Mouse (Mus musculus): ENCODE data around the gene Gpr132.

Gene Gpr132

GRCm38 (mm10) chr12:112877073-112877576 lies 9.1 kb upstream of the Gpr132 start:
- no peak for DNase-seq (ENCODE audit: low read depth)

DNA sequence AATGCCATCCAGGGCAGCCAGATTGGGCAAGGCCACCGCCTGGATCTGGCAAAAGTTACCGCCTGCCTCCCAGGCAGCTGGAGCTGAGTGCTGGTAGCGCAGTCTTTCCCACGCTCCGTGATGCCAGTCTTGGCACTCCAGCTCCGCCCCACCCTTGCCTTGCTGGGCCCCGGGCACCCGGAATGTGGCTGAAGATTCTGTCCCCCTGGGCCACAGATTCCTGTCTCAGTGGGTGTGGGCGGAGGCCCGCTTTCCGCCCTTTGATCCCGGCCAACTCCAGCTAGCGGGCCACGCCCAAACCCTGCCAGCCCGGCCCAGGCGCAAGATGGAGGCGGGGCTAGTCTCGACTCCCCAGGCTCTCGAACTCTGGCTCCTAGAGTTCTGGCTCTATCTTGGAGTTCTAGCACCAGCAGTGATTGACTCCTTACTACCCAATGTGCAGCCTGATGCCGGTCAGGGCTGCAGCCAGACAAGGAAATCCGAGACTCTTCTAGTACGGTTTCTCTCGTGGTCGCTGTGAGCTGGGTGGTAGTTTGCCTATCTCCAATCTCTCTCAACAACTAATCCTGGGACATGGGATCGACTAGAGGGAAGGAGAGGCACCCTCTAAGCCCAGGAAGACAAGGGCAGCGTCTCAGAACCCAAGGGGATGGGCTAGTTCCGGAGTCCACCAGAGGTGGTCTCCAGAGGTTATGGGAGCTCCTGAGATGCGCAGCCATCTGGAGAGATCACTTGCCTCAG lies 8.5 kb upstream of the Gpr132 start:
- DNase-seq (ENCODE audit: low read depth) = no peak

GRCm38 (mm10) chr12:112875225-112876013 lies 7.4 kb upstream of the Gpr132 start:
- peak; percentile 93 for DNase-seq (ENCODE audit: low read depth)

DNA sequence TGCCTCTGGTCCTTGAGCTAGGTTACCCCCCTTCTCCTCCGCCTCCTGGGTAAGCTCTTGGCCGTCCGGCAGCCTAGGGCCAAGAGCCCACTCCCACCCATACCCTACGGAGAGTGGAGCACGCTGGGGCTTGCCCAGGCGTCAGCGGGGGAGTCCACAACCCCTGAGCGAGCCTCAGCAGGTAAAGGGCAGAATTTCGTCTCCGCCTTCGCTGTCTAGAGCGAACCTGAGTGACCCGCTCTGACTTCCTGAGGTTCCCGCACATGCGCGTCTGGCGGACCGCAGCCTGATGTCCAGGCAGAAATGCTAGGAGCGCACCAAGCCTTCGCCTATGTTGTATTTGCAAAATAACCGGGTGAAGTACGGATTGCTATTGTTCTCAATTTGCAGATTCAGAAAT lies 6.2 kb upstream of the Gpr132 start:
- DNase-seq (ENCODE audit: low read depth) = no peak

GRCm38 (mm10) chr12:112873452-112874190 lies 5.6 kb upstream of the Gpr132 start:
- peak; percentile 66 for DNase-seq (ENCODE audit: low read depth)

DNA sequence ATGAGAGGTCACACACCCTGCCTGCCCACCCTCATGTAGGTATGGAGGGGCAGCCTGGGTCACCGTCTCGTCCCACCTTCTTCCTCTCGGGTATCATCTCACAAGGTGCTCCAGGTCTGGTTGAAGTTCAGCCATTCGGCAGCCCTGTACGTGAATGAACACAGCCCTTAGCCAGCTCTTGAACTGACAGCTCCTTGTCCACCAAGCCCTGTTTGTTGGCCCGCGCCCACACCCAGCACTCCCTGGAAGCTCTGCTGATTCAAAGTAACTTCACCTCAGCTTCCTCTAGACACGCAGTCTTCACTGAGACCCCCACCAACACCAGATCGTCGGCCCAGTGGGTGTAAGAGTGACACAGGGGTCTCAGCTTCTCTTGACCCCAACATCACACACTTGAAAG lies 5.0 kb upstream of the Gpr132 start:
- DNase-seq (ENCODE audit: low read depth) = no peak

DNA sequence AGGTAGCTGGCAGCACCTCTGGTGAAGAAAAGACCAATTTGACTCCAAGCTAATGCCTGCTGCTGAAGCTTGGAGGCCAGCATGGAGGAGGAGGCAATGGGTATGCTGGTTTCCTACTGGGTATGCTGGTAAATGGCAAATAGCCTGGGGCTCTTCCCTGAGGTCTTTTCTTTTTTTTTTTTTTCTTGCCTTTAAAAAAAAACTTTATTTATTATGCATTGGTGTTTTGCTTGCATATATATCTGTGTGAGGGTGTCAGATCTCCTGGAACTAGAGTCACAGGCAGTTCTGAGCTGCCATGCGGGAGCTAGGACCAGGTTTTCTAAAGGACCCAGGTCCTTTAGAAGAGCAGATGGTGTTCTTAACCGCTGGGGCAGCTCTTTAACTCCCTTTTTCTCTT lies 3.2 kb upstream of the Gpr132 start:
- DNase-seq (ENCODE audit: low read depth) = no peak

DNA sequence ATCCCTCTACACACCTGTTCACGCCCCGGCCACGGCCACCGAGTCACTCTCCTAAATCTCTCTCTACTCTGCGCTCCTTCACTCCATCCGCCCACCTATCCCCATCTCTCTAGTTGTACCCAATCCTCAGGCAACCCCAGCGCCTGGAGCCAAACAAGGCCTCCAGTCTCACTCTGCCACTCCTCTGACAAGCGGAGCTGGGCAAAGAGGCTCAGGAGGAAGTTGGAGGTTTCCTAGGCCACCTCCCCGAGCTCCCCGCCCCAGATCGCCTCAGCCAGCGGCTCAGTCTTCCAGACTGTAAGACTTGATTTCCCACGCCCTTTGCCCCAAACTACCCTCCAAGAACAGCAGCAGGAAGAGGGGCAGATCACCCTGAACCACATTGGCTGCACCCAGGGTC lies 2.7 kb upstream of the Gpr132 start:
- DNase-seq (ENCODE audit: low read depth) = no peak

DNA sequence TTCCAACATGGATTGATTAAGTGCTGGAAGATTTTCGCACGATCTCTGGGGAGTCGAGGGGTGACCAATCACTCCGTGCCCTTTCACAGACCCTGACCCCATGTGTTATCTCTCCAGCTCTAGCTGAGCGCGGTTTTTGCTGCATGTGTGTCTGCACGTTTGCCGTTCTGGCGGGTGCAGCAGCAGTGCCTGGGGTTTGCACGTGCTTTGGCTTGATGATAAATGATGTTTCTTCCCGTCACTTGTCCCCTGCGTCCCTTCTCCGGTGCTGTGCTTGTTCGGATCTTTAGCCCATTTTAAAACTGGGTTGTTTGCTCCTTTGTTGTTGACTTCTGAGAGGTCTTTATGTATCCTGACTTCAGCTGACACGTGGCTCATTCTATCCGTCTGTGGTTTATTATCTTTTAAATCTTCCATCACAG lies 1.8 kb upstream of the Gpr132 start:
- no peak for DNase-seq (ENCODE audit: low read depth)

GRCm38 (mm10) chr12:112867106-112867674 lies 838 bp downstream of the Gpr132 start:
- DNase-seq (ENCODE audit: low read depth) = no peak

DNA sequence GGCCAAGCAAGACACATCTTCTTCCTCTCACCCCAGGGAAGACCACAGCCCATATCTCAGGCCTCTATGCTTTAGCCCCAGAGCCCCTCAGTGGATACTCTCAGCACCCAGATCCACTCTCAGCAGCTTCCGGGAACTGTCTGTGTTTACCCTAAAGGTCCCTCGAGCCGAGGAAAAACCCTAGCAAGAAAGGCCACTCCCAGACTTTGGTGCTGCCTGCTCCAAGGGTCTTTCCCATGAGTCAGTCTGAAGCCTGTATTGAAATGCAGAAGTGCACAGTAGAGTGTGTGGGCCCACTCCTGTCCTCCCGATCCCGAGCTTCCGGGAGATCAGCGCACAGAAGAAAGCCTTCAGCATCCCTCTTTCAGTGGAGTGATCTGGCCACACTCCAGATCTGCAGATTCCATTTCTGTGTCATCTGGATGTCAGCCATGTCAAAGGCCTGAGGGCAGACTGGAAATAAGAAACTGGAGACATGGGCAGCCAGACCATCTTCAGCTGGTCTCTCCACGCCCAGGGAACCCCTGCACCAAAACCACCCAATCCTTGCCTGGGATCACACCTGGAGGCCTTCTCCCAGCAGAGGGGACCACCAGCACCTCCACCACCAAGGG lies 1.5 kb downstream of the Gpr132 start:
- peak; percentile 80 for DNase-seq (ENCODE audit: low read depth)

DNA sequence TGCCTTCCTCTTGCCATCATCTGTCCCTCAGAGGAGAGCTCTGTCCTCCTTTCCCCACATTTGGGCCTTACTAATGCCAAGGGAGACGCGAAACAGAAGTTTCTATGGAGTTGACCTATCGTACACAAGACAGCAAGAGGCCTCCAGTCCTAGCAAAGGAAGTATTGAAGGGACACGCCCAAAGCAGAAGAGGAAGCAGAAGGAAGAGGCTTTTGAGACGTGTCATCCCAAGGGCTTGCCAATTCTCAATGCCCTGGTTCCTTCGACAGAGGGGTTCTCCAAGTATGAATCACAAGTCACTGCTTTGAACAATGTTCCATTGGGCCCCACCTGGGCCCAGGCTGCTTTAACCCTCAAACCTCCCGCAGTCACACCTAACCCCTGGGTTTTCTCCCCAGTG lies 3.2 kb downstream of the Gpr132 start:
- DNase-seq (ENCODE audit: low read depth) = peak; percentile 46

- no peak for DNase-seq (ENCODE audit: low read depth)
These were observed 6.1 kb downstream of the Gpr132 start for GRCm38 (mm10) chr12:112861911-112862321.

- DNase-seq (ENCODE audit: low read depth) = no peak
These were observed 7.3 kb downstream of the Gpr132 start for GRCm38 (mm10) chr12:112860765-112861164.

DNA sequence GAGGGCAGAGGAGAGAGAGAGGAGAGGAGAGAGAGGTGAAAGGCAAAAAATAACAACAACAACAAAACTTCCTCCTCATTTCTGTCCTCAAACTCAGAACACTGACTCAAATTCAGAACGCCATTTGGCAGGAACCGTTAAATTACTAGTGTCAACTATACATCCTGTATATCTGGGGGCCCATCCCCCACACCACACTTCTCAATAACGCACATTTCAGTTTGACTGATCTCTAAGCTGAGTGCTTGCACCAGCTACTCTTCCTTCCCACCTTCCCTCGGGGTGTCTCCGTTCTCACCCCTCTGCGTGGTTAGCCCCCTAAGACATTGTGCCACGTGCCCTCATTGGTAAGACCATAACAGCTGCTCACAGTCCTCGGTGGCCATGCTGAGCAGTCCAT lies 8.1 kb downstream of the Gpr132 start:
- no peak for DNase-seq (ENCODE audit: low read depth)

- DNase-seq (ENCODE audit: low read depth) = no peak
These were observed 9.3 kb downstream of the Gpr132 start for GRCm38 (mm10) chr12:112858581-112859336.

DNA sequence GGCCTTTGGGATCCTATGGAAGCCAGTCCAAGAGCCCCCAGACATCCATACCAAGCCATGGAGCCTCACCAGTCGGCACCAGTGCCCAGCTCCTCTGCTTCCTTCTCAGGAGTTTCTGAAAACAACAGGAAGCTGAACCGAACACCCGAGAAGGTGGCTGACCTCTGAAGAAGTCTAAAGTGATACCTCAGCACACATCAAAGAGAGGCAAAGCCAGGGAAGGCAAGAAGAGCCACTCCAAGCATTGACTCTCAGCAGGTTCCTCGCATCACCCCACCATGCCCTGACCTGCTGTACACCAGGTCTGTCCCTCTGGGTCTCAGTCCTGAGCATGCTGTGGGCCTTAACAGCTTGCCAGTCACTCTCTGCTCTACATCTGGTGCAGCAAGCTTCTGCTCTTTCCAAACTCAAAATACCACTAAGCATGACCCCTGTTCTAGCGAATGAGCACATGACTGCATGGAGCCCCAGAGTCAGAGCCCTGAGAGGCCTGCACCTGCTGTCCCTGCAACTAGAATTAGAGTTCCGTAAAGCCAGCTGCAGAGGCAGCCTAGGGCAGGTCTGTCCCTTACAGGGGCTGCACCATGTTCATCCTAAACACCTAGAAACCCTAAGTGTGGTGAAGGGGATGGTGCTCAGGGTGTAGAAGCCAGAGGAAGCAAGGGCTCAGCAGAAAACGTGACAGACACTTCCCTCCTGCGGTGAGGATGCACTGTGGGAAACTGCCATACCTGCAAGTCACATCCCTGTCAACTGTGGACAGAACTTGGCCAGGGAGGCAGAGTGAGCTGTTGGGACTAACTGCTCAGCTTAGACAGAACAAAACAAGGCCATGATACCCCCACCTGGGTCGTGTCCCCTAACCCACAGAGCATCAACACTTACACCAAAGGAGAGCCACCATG lies 10.8 kb downstream of the Gpr132 start:
- no peak for DNase-seq (ENCODE audit: low read depth)

GRCm38 (mm10) chr12:112856338-112856737 lies 11.7 kb downstream of the Gpr132 start:
- DNase-seq (ENCODE audit: low read depth) = no peak

DNA sequence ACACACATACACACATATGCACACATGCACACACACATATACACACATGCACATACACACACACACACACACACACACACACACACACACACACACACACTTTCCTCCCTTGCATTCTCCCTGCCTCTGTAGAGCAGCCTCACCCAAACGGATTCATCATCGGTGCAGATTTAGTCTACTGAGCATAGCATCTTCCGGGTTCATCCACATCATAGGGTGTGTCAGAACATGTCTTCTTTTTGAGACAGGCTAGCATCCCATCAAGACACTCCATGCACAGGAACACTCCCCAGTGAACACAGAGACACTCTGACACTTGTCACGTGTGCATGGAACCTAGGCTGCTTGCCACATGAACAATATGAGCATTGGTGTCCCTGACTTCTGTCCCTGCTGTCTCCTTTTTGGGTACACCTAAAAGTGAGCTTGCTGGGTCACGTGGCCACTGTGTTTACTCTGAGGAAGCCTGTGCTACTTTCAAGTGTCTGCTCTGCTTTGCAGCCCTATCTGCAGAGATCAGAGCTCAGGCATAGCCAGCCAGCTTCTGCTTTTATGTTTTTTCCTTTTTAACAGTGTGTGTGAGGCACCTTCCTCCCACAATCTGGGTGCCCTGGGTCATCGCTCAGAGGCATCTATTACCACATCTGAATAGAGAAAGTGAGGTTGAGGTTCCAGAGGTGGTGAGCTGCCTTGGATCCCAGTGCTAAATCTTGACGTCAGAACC lies 13.3 kb downstream of the Gpr132 start:
- DNase-seq (ENCODE audit: low read depth) = no peak
